Mouse (Mus musculus) bone marrow, adult 2 months (tissue): ENCODE results near the gene Stkld1.

Experiments used
- CTCF ChIP-seq: fragments of 200-500 bp; IDR thresholded peaks from 2 replicates; pipeline ENCODE4 v1.5.1; 2011; ENCODE audit warnings: low read length, control low read depth; ENCODE audit not compliant: control insufficient read depth, insufficient read depth
- POLR2A ChIP-seq: fragments of 200-500 bp; IDR thresholded peaks from 2 replicates; pipeline ENCODE4 v1.6.1; 2011; ENCODE audit warnings: low read depth, mild to moderate bottlenecking, control low read depth, low read length, borderline replicate concordance; ENCODE audit not compliant: control insufficient read depth

DNA sequence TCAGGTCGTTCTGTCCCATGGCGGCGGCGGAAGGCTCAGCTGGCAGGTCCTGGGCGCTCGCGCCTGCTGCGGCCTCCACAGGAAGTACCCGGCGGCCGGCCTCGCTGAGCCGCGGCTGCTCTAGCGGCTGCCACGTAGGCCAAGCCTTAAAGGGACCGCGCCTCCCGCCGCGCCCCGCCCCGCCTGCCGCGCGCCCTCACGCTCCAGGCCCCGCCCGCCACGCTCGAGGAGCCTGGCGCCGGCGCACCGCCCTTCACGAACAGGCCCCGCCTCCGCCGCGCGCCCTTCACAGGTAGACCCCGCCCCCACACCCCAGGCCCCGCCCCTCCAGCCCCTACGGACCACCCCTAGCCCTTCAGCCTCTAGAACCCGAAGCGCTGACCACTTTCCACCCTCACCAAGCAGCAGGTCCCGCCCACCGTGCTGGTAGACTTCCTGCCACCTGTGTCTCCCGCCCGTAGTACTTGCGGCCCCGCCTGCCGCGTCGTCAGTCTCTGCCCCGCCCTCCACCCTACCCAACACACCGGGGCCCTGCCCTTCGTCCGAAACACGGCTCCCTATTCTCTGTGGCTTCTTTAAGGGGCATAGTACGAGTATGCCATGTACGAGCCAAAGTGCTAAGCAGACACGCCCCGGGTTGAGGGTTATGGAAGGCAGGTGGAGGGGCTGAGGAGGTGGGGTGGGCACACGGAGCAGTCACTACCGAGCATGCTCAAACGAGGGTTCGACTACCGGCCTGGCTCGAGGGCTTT lies at the start of gene Stkld1, which contains the start of gene Surf4:
- no peak for TF ChIP-seq CTCF
- peak; percentile 94; the same call in 1 of the 2 replicates for TF ChIP-seq POLR2A
